Mouse (Mus musculus): ENCODE measurements at regions not wholly inside any gene's neighbourhood (a gene's known extent, or its start where the extent isn't known, plus 50 kb on each side); places are given as distances from the start of the nearest gene placed in this dataset.
A peak's percentile ranks its signal among the peaks of the same experiment; 100 is the strongest.

- no peak for DNase-seq
Observed at GRCm38 (mm10) chr1:120759380-120759779, 157.2 kb downstream of the En1 start.

DNA sequence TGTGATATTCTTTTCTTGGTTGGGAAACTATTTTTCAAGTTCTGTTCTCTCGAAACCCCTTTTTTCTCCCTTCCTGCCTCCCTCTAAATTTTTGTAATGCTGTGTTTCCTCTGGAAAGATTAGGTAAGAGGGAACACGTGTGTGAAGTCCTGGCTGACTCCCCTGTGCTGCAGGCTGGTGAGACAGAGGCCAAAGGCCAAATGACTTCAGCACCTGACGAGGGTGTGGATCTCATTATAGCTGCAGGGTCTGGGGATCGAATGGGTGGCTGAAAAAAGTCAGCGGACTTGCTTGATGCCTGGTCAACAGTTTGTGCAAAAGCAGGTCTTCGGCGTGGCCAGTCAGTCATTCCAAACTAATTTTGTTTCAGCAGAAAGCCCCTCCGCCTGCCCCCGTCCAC is 159.1 kb downstream of the En1 start:
- no peak for DNase-seq

- no peak for DNase-seq
Observed at GRCm38 (mm10) chr1:120762498-120762897, 160.3 kb downstream of the En1 start.

- no peak for DNase-seq
Observed at GRCm38 (mm10) chr1:120762921-120763595, 160.8 kb downstream of the En1 start.

DNA sequence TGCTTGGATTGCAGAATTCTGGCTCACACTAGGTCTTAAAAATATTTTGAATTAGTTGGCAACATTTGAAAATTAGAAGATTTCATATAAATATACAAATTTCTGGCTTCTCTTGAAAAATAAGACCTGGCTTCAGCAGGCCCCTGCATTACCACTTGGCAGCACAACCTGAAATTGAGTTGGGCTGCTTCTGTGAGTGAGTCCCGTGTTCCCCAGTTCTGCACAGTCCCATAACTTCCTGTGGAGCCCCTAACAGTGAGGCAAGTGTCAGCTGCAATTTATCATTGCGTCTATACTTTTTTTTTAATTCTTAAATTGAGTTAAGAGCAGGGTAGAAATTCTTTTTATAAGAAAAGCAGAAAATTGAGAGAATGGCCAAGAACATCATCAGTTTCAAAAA is 164.8 kb downstream of the En1 start:
- no peak for DNase-seq

DNA sequence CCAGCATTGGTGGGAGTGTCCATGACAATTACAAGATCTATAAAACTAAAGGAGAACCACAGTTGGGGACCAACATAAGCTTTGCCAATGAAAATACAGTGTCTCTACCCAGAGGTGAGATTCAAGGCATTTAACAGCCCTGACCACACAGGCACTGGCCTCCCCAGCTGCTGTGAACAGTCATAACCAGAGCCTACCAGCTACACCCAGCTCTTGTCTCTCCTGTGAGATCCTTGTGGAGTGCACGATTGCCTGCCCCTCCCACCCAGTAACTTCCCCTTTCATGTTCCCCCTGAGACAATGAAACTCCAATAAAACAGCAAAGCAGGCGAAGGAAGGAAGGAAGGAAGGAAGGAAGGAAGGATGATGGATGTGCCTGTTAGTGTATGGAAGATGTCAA is 169.1 kb downstream of the En1 start:
- no peak for DNase-seq

DNA sequence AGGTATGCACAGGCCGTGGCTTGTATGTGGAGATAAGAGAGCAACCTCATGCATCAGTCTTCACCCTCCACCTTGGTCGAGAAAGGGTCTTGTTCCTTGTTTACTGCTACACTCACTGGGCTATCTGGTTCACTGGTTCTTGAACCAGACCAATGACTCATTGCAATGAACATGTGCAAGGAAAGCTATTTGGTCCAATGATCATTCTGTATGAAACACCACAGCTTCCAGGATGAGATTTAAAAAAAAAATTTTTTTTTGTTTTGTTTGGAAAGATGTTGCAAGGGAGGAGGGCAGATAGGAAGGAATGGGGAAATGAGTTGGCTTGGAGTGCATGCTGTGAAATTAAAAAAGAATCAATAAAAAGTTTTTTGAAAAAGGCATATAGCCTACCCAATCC is 174.7 kb downstream of the En1 start:
- no peak for DNase-seq

DNA sequence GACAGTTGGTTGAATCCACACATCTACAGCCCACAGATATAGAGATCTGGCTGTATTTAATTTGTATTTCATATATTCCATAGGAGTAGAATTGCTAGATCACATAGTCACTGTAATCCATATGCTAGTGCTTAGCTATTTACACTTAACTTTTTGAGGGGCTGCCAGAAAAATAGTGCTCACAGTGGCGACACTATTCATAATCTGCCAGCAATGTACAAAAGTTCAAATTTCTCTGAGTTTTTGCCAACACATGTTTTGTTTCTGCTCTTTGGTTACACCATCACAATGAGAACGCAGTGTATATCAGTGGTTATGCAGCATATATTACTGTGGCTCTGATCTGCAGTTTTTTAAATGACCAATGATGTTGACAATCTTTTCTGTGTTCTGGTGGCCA is 175.2 kb downstream of the En1 start:
- DNase-seq: no peak

- no peak for DNase-seq
Observed at GRCm38 (mm10) chr1:120795245-120795644, 193.0 kb downstream of the En1 start.

DNA sequence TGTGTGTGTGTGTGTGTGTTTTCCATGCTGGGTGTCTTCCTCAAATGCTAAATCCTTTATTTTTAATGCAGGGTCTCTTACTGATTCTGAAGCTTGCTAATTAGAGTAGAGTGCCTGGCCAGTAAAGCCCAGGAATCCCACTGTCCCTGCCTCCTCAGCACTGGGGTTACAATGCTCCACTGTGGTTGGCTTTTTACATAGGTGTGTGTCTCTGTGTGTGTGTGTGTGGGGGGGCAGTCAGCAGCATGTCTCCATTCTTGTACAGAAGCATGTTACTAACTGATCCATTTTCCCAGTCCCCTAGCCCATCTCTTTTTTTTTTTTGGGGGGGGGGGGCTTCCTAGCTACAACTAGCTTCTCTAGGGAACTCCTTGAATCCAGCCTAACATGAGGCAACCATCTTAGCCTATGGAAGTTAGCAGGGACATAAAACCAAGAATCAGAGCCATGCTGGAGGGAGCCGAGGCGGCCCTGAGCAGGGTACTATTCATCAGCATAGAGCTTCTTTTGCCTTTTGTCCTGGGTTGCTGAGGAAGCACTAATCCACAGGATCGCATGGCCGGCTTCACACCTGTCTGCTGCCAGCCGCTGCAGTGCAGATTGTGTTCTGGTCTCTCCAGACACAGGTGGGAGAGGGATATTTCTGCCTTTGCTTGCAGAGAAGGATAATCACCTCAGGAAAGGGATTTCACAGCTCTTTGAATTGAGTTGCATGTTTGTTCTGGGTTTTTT is 199.2 kb downstream of the En1 start:
- DNase-seq: no peak

- DNase-seq: no peak
Observed at GRCm38 (mm10) chr1:120801980-120802364, 199.8 kb downstream of the En1 start.

DNA sequence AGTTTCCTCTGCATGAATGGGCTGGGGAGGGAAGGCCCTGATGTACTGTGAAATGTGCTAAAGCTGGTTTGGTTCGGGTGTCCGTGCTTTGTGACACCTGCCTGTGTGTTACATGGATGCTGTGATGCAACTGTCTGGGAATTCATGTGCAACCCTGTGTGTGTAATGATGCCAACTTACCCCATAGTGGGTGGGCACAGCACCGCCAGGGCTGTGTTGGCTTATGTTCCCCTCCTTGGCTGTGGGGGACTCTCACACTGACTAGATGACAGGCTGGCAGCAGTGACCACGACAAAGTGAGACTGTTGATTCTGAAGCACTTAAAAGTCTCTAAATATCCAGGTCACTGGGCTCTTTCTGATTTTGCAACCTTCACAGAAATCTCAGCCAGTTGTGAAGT is 212.2 kb downstream of the En1 start:
- DNase-seq: no peak

DNA sequence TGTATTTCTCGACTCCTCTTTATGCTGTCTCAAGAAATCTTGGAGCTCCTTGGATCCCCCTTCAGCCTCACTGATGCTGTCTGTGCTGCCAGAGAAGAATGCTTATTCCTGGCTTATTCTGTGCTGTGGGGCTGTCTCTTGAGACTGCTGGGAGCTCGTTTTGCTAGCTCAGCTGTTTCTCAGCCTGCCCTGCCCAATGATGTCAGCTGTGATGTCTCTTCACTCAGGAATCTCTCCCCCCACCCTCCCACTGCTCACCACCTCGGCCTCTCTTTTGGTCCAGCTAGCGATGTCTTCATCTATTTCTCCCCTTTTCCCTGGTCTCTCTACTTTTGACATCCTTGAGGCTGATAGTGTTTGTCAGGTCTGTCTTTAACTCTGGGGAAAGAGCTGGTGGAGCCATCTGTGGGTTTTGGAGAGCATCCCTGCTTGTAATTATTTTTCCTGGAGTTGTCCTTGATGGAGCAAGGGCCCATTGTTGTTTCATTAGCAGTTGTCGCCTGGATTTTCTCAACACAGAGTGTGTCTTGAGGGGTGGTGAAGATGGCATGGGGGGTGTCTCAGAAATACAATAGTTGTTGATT is 214.1 kb downstream of the En1 start:
- no peak for DNase-seq

- no peak for DNase-seq
Observed at GRCm38 (mm10) chr1:120817563-120817962, 215.3 kb downstream of the En1 start.

GRCm38 (mm10) chr1:120831975-120832374 is 229.8 kb downstream of the En1 start:
- no peak for DNase-seq

- no peak for DNase-seq
Observed at GRCm38 (mm10) chr1:120842596-120842995, 240.4 kb downstream of the En1 start.

- DNase-seq: no peak
Observed at GRCm38 (mm10) chr1:120846146-120846545, 243.9 kb downstream of the En1 start.

DNA sequence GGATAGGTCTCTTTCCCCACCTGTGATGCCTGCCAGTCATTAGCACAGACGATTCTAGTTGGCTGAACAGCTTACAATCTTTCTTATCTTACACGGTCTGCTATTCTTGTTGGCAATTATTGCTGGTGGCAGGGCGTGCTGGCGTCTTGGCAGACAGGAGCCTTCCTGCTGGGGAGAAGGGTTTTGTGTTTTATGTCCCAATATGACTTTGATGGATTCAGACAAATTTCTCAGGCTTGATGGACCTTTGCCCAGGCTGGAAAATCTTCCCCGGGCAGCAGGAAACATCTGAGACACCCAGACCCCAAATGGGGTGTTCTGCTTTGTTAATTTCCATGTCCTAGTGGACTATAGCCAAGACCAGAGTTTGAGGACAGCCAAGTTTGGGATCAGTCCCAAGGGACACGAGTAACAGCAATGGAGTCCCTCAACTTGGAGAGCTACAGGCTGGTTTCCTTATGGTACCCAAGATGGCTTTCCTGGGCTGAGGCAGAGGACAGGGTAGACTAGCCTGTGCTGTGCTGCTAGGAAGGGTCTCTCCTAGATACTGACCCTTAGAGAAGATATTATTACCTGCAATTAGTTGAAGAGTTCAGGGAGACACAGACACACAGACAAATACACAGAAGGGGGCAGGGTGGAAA is 249.8 kb downstream of the En1 start:
- no peak for DNase-seq

DNA sequence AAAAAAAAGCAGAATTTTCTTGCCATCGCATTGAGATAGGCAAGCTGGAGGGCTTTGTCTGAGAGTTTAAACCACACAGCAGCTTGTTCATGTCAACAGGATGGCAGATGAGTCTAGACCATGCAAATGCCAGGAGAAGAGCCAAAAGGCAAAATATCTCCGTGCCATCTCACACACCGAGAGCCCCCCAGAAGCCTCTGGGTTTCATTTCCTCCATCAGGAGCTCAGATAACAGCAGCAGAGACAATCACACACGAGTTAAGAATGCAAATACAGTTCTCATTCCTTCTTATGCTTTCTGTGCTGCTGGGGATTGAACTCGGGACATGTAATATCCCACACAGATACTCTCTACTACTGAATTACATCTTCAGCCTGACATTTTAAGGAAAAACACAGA is 255.3 kb downstream of the En1 start:
- DNase-seq: no peak

DNA sequence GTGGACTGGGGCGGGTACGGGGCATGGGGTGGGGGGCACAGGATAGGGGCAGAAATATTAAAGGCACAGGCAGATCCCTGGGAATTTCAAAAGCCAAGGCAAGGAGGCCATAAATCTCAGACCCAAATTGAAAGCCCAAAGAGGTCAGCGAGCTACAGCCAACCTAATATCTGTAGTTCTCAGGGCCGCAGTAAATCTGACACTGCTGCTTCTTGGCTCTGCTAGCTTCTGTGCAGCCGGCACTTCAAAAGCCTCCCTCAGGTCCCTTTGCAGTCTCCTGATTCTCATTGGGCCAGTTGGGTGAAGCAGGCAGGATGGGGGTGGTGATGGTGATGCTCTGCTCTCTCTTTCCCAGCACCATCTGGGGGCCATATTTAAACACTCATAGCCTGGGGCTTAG is 257.3 kb downstream of the En1 start:
- DNase-seq: peak; percentile 21 to 35

- DNase-seq: no peak
Observed at GRCm38 (mm10) chr1:120872554-120872953, 270.3 kb downstream of the En1 start.

DNA sequence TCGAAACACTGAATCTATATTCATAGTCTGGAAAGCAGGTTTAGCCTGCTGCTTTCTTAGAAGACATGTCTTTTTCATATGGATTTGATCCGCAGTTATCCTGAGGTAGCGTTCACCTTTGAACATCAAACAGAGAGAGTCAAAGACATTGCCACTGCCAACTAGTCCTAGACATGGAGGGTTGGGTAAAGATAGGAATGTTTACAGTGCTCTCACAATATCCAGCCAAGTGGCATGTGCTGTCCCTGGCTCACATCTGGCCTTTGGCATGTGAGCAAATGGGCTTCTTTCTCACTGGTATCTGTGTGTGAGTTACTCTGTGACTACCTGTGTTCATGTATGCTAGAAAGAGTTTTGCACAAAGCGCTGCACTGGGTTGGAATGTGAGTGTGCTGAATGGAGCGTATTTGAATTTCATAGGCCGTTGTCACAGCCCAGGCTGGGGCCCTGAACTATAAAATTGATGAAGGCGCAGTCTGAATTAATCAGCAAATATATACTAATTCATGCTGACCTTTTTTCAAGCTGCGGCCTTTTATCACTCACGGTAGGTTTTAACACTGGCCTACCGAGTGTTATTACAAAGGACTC is 280.8 kb downstream of the En1 start:
- no peak for DNase-seq

DNA sequence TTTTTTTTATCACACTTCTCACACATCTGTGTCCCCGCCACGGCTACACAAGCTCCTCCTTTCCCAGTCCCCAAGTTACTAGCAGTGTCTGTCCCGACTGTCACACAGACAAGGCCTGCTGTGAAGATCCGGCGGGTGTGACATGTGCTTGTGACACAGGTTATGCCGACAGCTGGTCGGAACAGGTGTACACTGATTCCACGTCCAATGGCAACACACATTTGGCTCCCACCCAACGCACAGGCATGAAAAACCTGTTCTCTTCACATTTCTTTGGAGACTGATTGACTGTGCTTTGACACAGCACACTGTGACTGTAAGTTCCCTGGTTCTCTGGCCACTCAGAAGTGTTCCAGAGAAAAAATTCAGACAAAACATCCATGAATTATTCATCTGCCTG is 281.4 kb downstream of the En1 start:
- DNase-seq: no peak
